Mouse (Mus musculus) E14TG2a.4 (cell line): ENCODE results near the gene Gm9736.

Source experiments
- CTCF ChIP-seq: conservative IDR thresholded peaks from 2 replicates; pipeline ENCODE4 v1.5.1; 2014; ENCODE audit warnings: low read length
- NANOG ChIP-seq: IDR thresholded peaks from 2 replicates; pipeline ENCODE4 v1.6.1; 2014; ENCODE audit warnings: borderline replicate concordance, low read length, mixed read lengths
- POU5F1 ChIP-seq: IDR thresholded peaks from 2 replicates; pipeline ENCODE4 v1.6.1; 2014; ENCODE audit warnings: low read length, borderline replicate concordance

- TF ChIP-seq CTCF (no peak), POU5F1 (no peak), NANOG (no peak)
Observed at GRCm38 (mm10) chr10:77713734-77714133, 37.4 kb downstream of the Gm9736 start.
